Mouse (Mus musculus) forebrain, embryonic 12.5 days (tissue): ENCODE measurements at regions not wholly inside any gene's neighbourhood (a gene's known extent, or its start where the extent isn't known, plus 50 kb on each side); places are given as distances from the start of the nearest gene placed in this dataset.
"Not testable (repeated sequence)": the region's sequence is repeated elsewhere in the genome, so short reads cannot be mapped to it uniquely, and the experiment has no call there.

Experiments used
- ATAC-seq: fragments of 200-750 bp; cut with Nextera tagmentation; 2 replicates; pipeline ENCODE4 v1.8.0; 2017; ENCODE audit warnings: moderate TSS enrichment; ENCODE audit not compliant: low FRiP score
- H3K27ac ChIP-seq: fragments of 300-500 bp; sonication (generic); 2 replicates; pipeline ENCODE4 v1.5.1; 2016; ENCODE audit warnings: mild to moderate bottlenecking
- H3K27me3 ChIP-seq: fragments of 300-500 bp; sonication (generic); 2 replicates; pipeline ENCODE4 v1.6.1; 2016; ENCODE audit warnings: mild to moderate bottlenecking
- H3K36me3 ChIP-seq: fragments of 300-500 bp; sonication (generic); replicated peaks from 2 replicates; pipeline ENCODE4 v1.6.1; 2016; ENCODE audit warnings: mild to moderate bottlenecking
- H3K4me1 ChIP-seq: fragments of 300-500 bp; sonication (generic); 2 replicates; pipeline ENCODE4 v1.6.1; 2016
- H3K4me2 ChIP-seq: fragments of 300-500 bp; sonication (generic); 2 replicates; pipeline ENCODE4 v1.6.1; 2016; ENCODE audit warnings: mild to moderate bottlenecking, moderate library complexity
- H3K4me3 ChIP-seq: fragments of 300-500 bp; sonication (generic); replicated peaks from 2 replicates; pipeline ENCODE4 v1.5.1; 2016; ENCODE audit warnings: mild to moderate bottlenecking
- H3K9ac ChIP-seq: fragments of 300-500 bp; sonication (generic); 2 replicates; pipeline ENCODE4 v1.6.1; 2016; ENCODE audit warnings: mild to moderate bottlenecking
- H3K9me3 ChIP-seq: fragments of 300-500 bp; sonication (generic); 2 replicates; pipeline ENCODE4 v1.6.1; 2016
- WGBS: fragments of 180-500 bp; shearing (Covaris S2); methylation state at CpG from one replicate; pipeline ENCODE4 v1.1.7; 2016; 5-methylcytosine and 5-hydroxymethylcytosine counted together

- H3K36me3 ChIP-seq: no peaks in the 10 kb centered on the region
- no peak overlapping the region for H3K27ac ChIP-seq
- no peak overlapping the region for H3K4me3 ChIP-seq
- no peaks in the 10 kb centered on the region for H3K9me3 ChIP-seq
- peaks cover 7% of the 10 kb centered on the region for H3K27me3 ChIP-seq
- WGBS: 93% methylated on average over 8 of the region's 8 CpGs
- H3K4me2 ChIP-seq: no peak overlapping the region
- ATAC-seq: no peak
- H3K9ac ChIP-seq: no peak overlapping the region
- H3K4me1 ChIP-seq: peaks cover 10% of the 10 kb centered on the region
Measured at GRCm38 (mm10) chr8:34678879-34679278, 567.3 kb upstream of the Gm10131 start.

GRCm38 (mm10) chr8:34671716-34672115 is 560.2 kb upstream of the Gm10131 start:
- Histone ChIP-seq H3K4me1 (no peaks in the 10 kb centered on the region), H3K27ac (no peak overlapping the region), H3K4me2 (no peak overlapping the region), H3K9ac (no peak overlapping the region), H3K36me3 (no peaks in the 10 kb centered on the region), H3K4me3 (no peak overlapping the region), H3K27me3 (0 out of 2 replicates have a peak, but pooled peaks cover 5% of the 10 kb centered on the region), H3K9me3 (no peaks in the 10 kb centered on the region)
- no peak for ATAC-seq
- 47% methylated on average over 3 of the region's 3 CpGs for WGBS

- H3K36me3 ChIP-seq: no peaks in the 10 kb centered on the region
- H3K27ac ChIP-seq: no peak overlapping the region
- whole genome bisulfite sequencing: 51% methylated on average over 4 of the region's 4 CpGs
- H3K9ac ChIP-seq: no peak overlapping the region
- no peaks in the 10 kb centered on the region for H3K9me3 ChIP-seq
- ATAC-seq: no peak
- H3K4me3 ChIP-seq: no peak overlapping the region
- H3K27me3 ChIP-seq: 0 out of 2 replicates have a peak, but pooled peaks cover 5% of the 10 kb centered on the region
- no peaks in the 10 kb centered on the region for H3K4me1 ChIP-seq
- no peak overlapping the region for H3K4me2 ChIP-seq
Measured at GRCm38 (mm10) chr8:34670930-34671715, 559.6 kb upstream of the Gm10131 start.

- Histone ChIP-seq H3K4me1 (no peaks in the 10 kb centered on the region), H3K27ac (no peak overlapping the region), H3K4me2 (no peak overlapping the region), H3K4me3 (no peak overlapping the region), H3K9ac (no peak overlapping the region), H3K27me3 (0 out of 2 replicates have a peak, but pooled peaks cover 5% of the 10 kb centered on the region), H3K9me3 (no peaks in the 10 kb centered on the region), H3K36me3 (no peaks in the 10 kb centered on the region)
- WGBS: 93% methylated on average over 3 of the region's 3 CpGs
- ATAC-seq: no peak
Measured at GRCm38 (mm10) chr8:34669146-34669545, 557.6 kb upstream of the Gm10131 start.

GRCm38 (mm10) chr8:34664429-34664828 is 552.9 kb upstream of the Gm10131 start:
- WGBS: 91% methylated on average over 4 of the region's 4 CpGs
- Histone ChIP-seq H3K27ac (no peak overlapping the region), H3K9ac (no peak overlapping the region), H3K4me2 (no peak overlapping the region), H3K36me3 (no peaks in the 10 kb centered on the region), H3K27me3 (no peaks in the 10 kb centered on the region), H3K9me3 (no peaks in the 10 kb centered on the region), H3K4me3 (no peak overlapping the region), H3K4me1 (no peaks in the 10 kb centered on the region)
- no peak for ATAC-seq

GRCm38 (mm10) chr8:34662532-34662931 is 551.0 kb upstream of the Gm10131 start:
- WGBS: 89% methylated on average over 6 of the region's 6 CpGs
- ATAC-seq: no peak

GRCm38 (mm10) chr8:34651750-34652149 is 540.2 kb upstream of the Gm10131 start:
- 94% methylated on average over 8 of the region's 8 CpGs for WGBS
- Histone ChIP-seq H3K27me3 (no peaks in the 10 kb centered on the region), H3K4me2 (no peak overlapping the region), H3K9ac (no peak overlapping the region), H3K9me3 (0 out of 2 replicates have a peak, but pooled peaks cover 9% of the 10 kb centered on the region), H3K36me3 (no peaks in the 10 kb centered on the region), H3K4me1 (no peaks in the 10 kb centered on the region), H3K27ac (no peak overlapping the region), H3K4me3 (no peak overlapping the region)
- no peak for ATAC-seq

More at GRCm38 (mm10) chr8:34662532-34662931, 551.0 kb upstream of the Gm10131 start:
- no peak overlapping the region for H3K4me2 ChIP-seq
- H3K27ac ChIP-seq: no peak overlapping the region
- H3K9me3 ChIP-seq: no peaks in the 10 kb centered on the region
- H3K27me3 ChIP-seq: no peaks in the 10 kb centered on the region
- H3K36me3 ChIP-seq: no peaks in the 10 kb centered on the region
- H3K4me1 ChIP-seq: no peaks in the 10 kb centered on the region
- no peak overlapping the region for H3K4me3 ChIP-seq
- no peak overlapping the region for H3K9ac ChIP-seq

GRCm38 (mm10) chr8:34628221-34628620 is 516.7 kb upstream of the Gm10131 start:
- H3K4me2 ChIP-seq, H3K27ac ChIP-seq, H3K4me1 ChIP-seq, H3K4me3 ChIP-seq, H3K27me3 ChIP-seq, ATAC-seq, H3K9ac ChIP-seq, H3K36me3 ChIP-seq, H3K9me3 ChIP-seq: not testable (repeated sequence)
- 89% methylated on average over 2 of the region's 2 CpGs for WGBS

- H3K27me3 ChIP-seq: no peaks in the 10 kb centered on the region
- H3K9me3 ChIP-seq: no peaks in the 10 kb centered on the region
- ATAC-seq: no peak
- H3K4me2 ChIP-seq: no peak overlapping the region
- no peak overlapping the region for H3K4me3 ChIP-seq
- H3K27ac ChIP-seq: no peak overlapping the region
- H3K36me3 ChIP-seq: no peaks in the 10 kb centered on the region
- no peak overlapping the region for H3K9ac ChIP-seq
- 86% methylated on average over 10 of the region's 10 CpGs for WGBS
- H3K4me1 ChIP-seq: no peaks in the 10 kb centered on the region
Measured at GRCm38 (mm10) chr8:34625670-34626069, 514.1 kb upstream of the Gm10131 start.

- WGBS: 64% methylated on average over 7 of the region's 7 CpGs
- H3K9me3 ChIP-seq: no peaks in the 10 kb centered on the region
Measured at GRCm38 (mm10) chr8:34623783-34624182, 512.2 kb upstream of the Gm10131 start.

GRCm38 (mm10) chr8:34622177-34623114 is 510.9 kb upstream of the Gm10131 start:
- no peak for ATAC-seq
- H3K27me3 ChIP-seq: no peaks in the 10 kb centered on the region
- H3K4me1 ChIP-seq: peaks cover 4% of the 10 kb centered on the region; the same call in 1 of the 2 replicates
- no peak overlapping the region for H3K4me2 ChIP-seq
- H3K27ac ChIP-seq: no peak overlapping the region
- WGBS: 84% methylated on average over 25 of the region's 25 CpGs
- H3K9ac ChIP-seq: no peak overlapping the region
- H3K9me3 ChIP-seq: no peaks in the 10 kb centered on the region
- H3K36me3 ChIP-seq: no peaks in the 10 kb centered on the region
- H3K4me3 ChIP-seq: no peak overlapping the region

More at GRCm38 (mm10) chr8:34623783-34624182, 512.2 kb upstream of the Gm10131 start:
- H3K27me3 ChIP-seq: no peaks in the 10 kb centered on the region
- H3K27ac ChIP-seq: no peak overlapping the region
- no peaks in the 10 kb centered on the region for H3K4me1 ChIP-seq
- no peak for ATAC-seq
- no peak overlapping the region for H3K4me2 ChIP-seq
- no peak overlapping the region for H3K9ac ChIP-seq
- no peak overlapping the region for H3K4me3 ChIP-seq
- H3K36me3 ChIP-seq: no peaks in the 10 kb centered on the region

- no peak for ATAC-seq
- WGBS: 42% methylated on average over 5 of the region's 5 CpGs
Measured at GRCm38 (mm10) chr8:34618046-34618445, 506.5 kb upstream of the Gm10131 start.

More at GRCm38 (mm10) chr8:34618046-34618445, 506.5 kb upstream of the Gm10131 start:
- peaks cover 4% of the 10 kb centered on the region; the same call in 1 of the 2 replicates for H3K4me1 ChIP-seq
- no peaks in the 10 kb centered on the region for H3K36me3 ChIP-seq
- H3K4me2 ChIP-seq: no peak overlapping the region
- no peaks in the 10 kb centered on the region; the same call in 1 of the 2 replicates for H3K27me3 ChIP-seq
- H3K9ac ChIP-seq: no peak overlapping the region
- no peak overlapping the region for H3K27ac ChIP-seq
- H3K9me3 ChIP-seq: no peaks in the 10 kb centered on the region
- no peak overlapping the region for H3K4me3 ChIP-seq
